Mouse (Mus musculus) lung, postnatal 4 days (tissue): ENCODE results near the gene Col16a1.

Source experiments
- DNase-seq, 2 experiments: peaks; one replicate each; pipeline ENCODE4 v3.0.0; 2021

Gene Col16a1

GRCm38 (mm10) chr4:130047331-130048202 is at the start of gene Col16a1:
Col16a1 (plus strand) TSS chr4:130047840.
- DNase-seq: peak; percentile 93 to 96

- DNase-seq: no peak
Measured at GRCm38 (mm10) chr4:129998124-129998523, 49.5 kb upstream of the Col16a1 start.

GRCm38 (mm10) chr4:130001710-130002109 is 45.9 kb upstream of the Col16a1 start:
- DNase-seq: no peak

GRCm38 (mm10) chr4:130002157-130002556 is 45.5 kb upstream of the Col16a1 start:
- peak; percentile 18 to 56 for DNase-seq

- peak in 1 of 2 experiments; percentile 19 for DNase-seq
Measured at GRCm38 (mm10) chr4:130005593-130005992, 42.0 kb upstream of the Col16a1 start.

- peak in 1 of 2 experiments; percentile 22 for DNase-seq
Measured at GRCm38 (mm10) chr4:130006533-130006932, 41.1 kb upstream of the Col16a1 start.

GRCm38 (mm10) chr4:130009043-130009442 is 38.6 kb upstream of the Col16a1 start:
- no peak for DNase-seq

GRCm38 (mm10) chr4:130010723-130011122 is 36.9 kb upstream of the Col16a1 start:
- DNase-seq: no peak

GRCm38 (mm10) chr4:130012234-130012633 is 35.4 kb upstream of the Col16a1 start:
- no peak for DNase-seq

GRCm38 (mm10) chr4:130013111-130013510 is 34.5 kb upstream of the Col16a1 start:
- no peak for DNase-seq

- no peak for DNase-seq
Measured at GRCm38 (mm10) chr4:130016010-130016409, 31.6 kb upstream of the Col16a1 start.

- no peak for DNase-seq
Measured at GRCm38 (mm10) chr4:130017036-130017674, 30.5 kb upstream of the Col16a1 start.

GRCm38 (mm10) chr4:130022952-130023351 is 24.7 kb upstream of the Col16a1 start:
- DNase-seq: no peak

GRCm38 (mm10) chr4:130023511-130024231 is 24.0 kb upstream of the Col16a1 start:
- no peak for DNase-seq

GRCm38 (mm10) chr4:130025544-130025943 is 22.1 kb upstream of the Col16a1 start:
- DNase-seq: no peak

- DNase-seq: no peak
Measured at GRCm38 (mm10) chr4:130031146-130031545, 16.5 kb upstream of the Col16a1 start.

GRCm38 (mm10) chr4:130033496-130033895 is 14.1 kb upstream of the Col16a1 start:
- no peak for DNase-seq

GRCm38 (mm10) chr4:130036112-130036511 is 11.5 kb upstream of the Col16a1 start:
- peak; percentile 55 to 70 for DNase-seq

GRCm38 (mm10) chr4:130036573-130037401 is 10.9 kb upstream of the Col16a1 start:
- DNase-seq: peak; percentile 80 to 89

- no peak for DNase-seq
Measured at GRCm38 (mm10) chr4:130039351-130039750, 8.3 kb upstream of the Col16a1 start.

GRCm38 (mm10) chr4:130041076-130041475 is 6.6 kb upstream of the Col16a1 start:
- no peak for DNase-seq

- DNase-seq: no peak
Measured at GRCm38 (mm10) chr4:130044211-130044610, 3.4 kb upstream of the Col16a1 start.
